Mouse (Mus musculus): ENCODE results near the gene 4933406M09Rik. TPM values are rescaled to one million over a fixed set of nuclear protein-coding genes. Genes with fewer than 3 reads are reported as not detected.
A peak's percentile ranks its signal among the peaks of the same experiment; 100 is the strongest.

Gene 4933406M09Rik
- polyA plus RNA-seq, 1 experiment from 2014 or later: not detected

DNA sequence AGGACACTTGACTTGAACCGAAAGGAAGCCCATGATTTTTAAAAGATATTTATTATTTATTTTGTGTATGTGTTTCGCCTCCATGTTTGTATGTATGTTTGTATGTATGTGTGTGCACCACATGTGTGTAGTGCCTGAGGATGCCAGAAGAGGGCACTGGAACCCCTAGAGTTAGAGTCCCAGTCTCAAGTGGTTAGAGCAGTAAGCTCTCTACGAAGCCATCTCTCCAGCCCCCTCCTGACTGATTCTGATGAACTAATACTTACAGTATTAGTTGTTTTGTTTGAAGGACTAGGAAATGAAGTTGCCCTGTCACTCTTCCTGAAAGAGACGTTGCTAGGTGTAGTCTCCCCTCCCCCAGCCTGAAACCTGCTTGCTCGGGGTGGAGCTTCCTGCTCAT lies 14.0 kb downstream of the 4933406M09Rik start:
- Histone ChIP-seq H3K36me3 (ENCODE audit: control insufficient read depth, insufficient read depth) (no peaks in the 10 kb centered on the region), H3K9ac (replicated peaks; ENCODE audit: low read depth, low read length) (no peak overlapping the region), H3K9me3 (ENCODE audit: control insufficient read depth, low read length) (no peaks in the 10 kb centered on the region; the same call in 1 of the 2 replicates), H3K4me2 (ENCODE audit: low read length) (no peak overlapping the region), H3K27ac (ENCODE audit: low read length) (no peak overlapping the region), H3K27me3 (replicated peaks; ENCODE audit: control insufficient read depth, insufficient read depth, low read length) (no peaks in the 10 kb centered on the region), H3K4me3 (replicated peaks; ENCODE audit: low read length) (no peak overlapping the region), H3K4me1 (replicated peaks; ENCODE audit: control insufficient read depth, insufficient read depth, low read length) (no peaks in the 10 kb centered on the region)
- no peak for ATAC-seq
- WGBS: 56% methylated on average over 5 of the region's 5 CpGs

DNA sequence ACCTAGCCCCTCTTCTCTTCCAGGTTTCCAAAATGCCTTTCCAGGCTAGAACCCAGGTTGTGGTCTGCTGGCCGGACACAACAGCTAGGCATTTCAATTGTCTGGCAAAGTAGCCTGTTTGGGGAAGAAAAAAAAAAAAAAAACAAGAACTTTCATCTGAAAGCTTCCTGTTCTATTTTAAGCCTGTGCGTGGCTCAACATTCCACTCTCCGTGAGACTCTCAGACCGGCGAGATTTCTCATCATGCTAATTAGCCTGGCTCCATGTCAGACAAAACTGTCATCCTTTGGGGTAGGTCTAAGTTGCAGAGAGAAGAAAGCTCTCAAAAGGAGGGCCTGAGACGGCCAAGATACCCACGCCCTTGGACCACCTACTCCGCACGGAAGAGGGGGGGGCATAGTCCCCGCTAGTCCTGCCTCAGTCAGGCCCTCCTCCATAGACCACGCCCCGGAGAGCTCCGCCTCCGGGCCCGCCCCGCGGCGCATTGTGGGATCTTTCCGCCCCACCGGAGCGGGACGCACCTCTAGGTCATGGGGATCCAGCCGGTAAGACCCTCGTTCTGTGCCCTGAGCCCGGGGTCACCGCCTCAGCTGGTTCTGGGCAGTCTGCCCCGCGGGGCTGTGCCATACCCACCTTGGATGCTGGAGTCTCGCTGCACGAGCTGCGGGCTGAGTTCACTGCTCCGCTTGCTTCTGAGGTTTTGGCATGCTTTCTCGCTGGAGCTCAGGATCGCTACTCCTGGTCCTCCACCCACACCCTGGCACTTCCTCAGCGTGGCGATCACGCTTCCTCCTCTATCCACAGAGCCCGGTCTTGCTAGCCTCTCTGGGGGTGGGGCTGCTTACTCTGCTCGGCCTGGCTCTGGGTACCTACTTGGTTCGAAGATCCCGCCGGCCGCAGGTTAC lies 20.0 kb downstream of the 4933406M09Rik start, which contains the start of gene Cyb5r1:
Gene Cyb5r1 (plus strand): TSS at position 51 of the 905 bp plus-strand sequence.
- no peaks in the 10 kb centered on the region for H3K27me3 ChIP-seq (replicated peaks; ENCODE audit: control insufficient read depth, insufficient read depth, low read length)
- no peaks in the 10 kb centered on the region for H3K9me3 ChIP-seq (ENCODE audit: control insufficient read depth, low read length)
- peak; percentile 97 for ATAC-seq
- peak within 1 kb of the TSS; percentile 91 for H3K4me3 ChIP-seq (replicated peaks; ENCODE audit: low read length)
- peak within 1 kb of the TSS; percentile 86 for H3K4me2 ChIP-seq (ENCODE audit: low read length)
- H3K4me1 ChIP-seq (replicated peaks; ENCODE audit: control insufficient read depth, insufficient read depth, low read length): peaks cover 12% of the 10 kb centered on the region
- WGBS: 1% methylated on average over 43 of the region's 43 CpGs
- H3K36me3 ChIP-seq (ENCODE audit: control insufficient read depth, insufficient read depth): no peaks in the 10 kb centered on the region; the same call in 1 of the 2 replicates
- H3K27ac ChIP-seq (ENCODE audit: low read length): 0 out of 2 replicates have a peak within 1 kb of the TSS, but pooled peaks have one; percentile 28
- H3K9ac ChIP-seq (replicated peaks; ENCODE audit: low read depth, low read length): peak within 1 kb of the TSS; percentile 83

DNA sequence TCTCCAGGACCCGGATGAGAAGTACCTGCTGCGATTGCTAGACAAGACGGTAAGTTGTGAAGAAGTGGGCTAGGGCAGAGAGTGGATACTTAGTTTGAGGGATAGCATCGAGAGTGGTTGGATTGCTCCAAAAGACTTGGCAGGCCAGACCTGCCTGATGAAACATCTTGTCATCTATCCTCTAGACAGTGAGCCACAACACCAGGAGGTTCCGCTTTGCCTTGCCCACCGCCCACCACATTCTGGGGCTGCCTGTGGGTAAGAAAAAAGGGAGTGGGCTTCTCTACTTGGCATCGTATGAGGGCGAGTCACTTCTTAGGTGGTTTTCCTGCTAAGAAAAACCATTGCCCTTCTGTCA lies 20.7 kb downstream of the 4933406M09Rik start:
- Histone ChIP-seq H3K9ac (replicated peaks; ENCODE audit: low read depth, low read length) (peak overlapping the region; percentile 83), H3K4me3 (replicated peaks; ENCODE audit: low read length) (peak overlapping the region; percentile 91), H3K36me3 (ENCODE audit: control insufficient read depth, insufficient read depth) (no peaks in the 10 kb centered on the region; the same call in 1 of the 2 replicates), H3K9me3 (ENCODE audit: control insufficient read depth, low read length) (no peaks in the 10 kb centered on the region), H3K4me1 (replicated peaks; ENCODE audit: control insufficient read depth, insufficient read depth, low read length) (peaks cover 12% of the 10 kb centered on the region), H3K27me3 (replicated peaks; ENCODE audit: control insufficient read depth, insufficient read depth, low read length) (no peaks in the 10 kb centered on the region), H3K27ac (ENCODE audit: low read length) (no peak overlapping the region), H3K4me2 (ENCODE audit: low read length) (peak overlapping the region; percentile 86)
- 26% methylated on average over 8 of the region's 8 CpGs for WGBS
- no peak; the same call in 1 of the 2 replicates for ATAC-seq

DNA sequence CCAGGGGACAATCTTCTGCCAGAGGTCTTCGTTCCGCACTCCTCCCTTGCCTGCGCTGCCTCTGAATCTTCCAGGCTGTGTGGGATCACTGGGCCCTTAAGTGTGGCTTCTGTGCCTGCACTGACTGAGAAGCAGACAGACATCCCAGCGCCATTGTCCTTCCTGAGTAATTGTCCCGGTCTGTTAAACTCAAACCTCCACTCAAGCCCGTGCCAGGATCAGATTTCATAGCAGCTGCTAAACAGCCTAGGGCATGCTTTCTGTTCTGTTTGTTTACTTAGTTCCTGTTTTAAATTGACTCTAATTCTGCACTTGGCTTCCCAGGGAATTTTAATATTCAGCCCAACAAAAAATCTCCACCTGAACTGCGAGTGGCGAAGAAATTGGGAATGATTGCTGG lies 22.3 kb downstream of the 4933406M09Rik start:
- Histone ChIP-seq H3K36me3 (ENCODE audit: control insufficient read depth, insufficient read depth) (no peaks in the 10 kb centered on the region; the same call in 1 of the 2 replicates), H3K27me3 (replicated peaks; ENCODE audit: control insufficient read depth, insufficient read depth, low read length) (no peaks in the 10 kb centered on the region), H3K4me1 (replicated peaks; ENCODE audit: control insufficient read depth, insufficient read depth, low read length) (peaks cover 12% of the 10 kb centered on the region), H3K9ac (replicated peaks; ENCODE audit: low read depth, low read length) (no peak overlapping the region), H3K4me3 (replicated peaks; ENCODE audit: low read length) (no peak overlapping the region), H3K27ac (ENCODE audit: low read length) (no peak overlapping the region), H3K9me3 (ENCODE audit: control insufficient read depth, low read length) (no peaks in the 10 kb centered on the region), H3K4me2 (ENCODE audit: low read length) (no peak overlapping the region)
- no peak for ATAC-seq
- WGBS: 83% methylated on average over 8 of the region's 8 CpGs

DNA sequence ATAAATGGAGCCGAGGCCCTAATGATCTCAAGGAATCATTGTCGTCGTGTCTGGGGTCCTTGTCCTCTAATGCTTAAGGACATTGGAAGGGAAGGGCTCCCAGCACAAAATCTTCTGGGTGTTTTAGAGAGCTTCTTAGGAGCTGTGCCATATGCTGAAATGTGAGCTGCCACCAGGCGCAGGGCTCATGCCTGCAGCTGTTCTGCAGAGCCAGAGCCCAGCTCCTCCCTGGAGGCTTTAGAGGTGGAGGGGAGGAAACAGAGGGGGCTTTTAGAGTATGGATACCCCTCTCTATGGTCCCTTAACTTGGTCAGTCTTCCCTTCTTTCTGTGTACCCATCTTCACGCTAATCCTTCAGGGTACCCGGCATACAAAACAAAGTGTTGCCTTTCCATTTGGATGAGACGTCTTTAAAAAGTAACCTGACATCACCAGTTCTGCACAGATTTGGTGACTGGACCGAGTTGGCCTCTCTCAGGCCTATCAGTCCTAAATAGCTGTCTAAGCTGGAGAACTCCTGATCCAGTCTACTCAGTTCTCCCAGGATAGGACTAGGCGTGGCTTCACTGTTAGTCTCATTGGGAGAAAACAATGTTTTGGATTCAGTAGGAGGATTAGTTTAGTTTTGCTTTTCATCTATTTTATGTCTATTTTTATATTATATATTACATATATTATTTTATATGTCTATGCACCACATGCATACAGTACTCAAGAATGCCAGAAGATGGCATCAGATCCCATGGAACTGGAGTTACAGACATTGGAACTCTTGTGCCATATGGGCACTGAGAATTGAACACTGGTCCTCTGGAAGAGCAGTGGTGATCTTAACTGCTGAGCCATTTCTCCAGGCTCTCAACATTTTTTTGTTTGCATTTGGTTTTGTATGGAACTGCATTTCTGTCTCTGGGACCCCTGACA lies 26.2 kb downstream of the 4933406M09Rik start:
- no peak overlapping the region for H3K4me3 ChIP-seq (replicated peaks; ENCODE audit: low read length)
- no peak overlapping the region for H3K9ac ChIP-seq (replicated peaks; ENCODE audit: low read depth, low read length)
- WGBS: 94% methylated on average over 9 of the region's 9 CpGs
- H3K36me3 ChIP-seq (ENCODE audit: control insufficient read depth, insufficient read depth): no peaks in the 10 kb centered on the region; the same call in 1 of the 2 replicates
- H3K4me2 ChIP-seq (ENCODE audit: low read length): no peak overlapping the region
- no peak for ATAC-seq
- peaks cover 21% of the 10 kb centered on the region for H3K4me1 ChIP-seq (replicated peaks; ENCODE audit: control insufficient read depth, insufficient read depth, low read length)
- H3K27ac ChIP-seq (ENCODE audit: low read length): no peak overlapping the region
- no peaks in the 10 kb centered on the region for H3K9me3 ChIP-seq (ENCODE audit: control insufficient read depth, low read length)
- no peaks in the 10 kb centered on the region for H3K27me3 ChIP-seq (replicated peaks; ENCODE audit: control insufficient read depth, insufficient read depth, low read length)

DNA sequence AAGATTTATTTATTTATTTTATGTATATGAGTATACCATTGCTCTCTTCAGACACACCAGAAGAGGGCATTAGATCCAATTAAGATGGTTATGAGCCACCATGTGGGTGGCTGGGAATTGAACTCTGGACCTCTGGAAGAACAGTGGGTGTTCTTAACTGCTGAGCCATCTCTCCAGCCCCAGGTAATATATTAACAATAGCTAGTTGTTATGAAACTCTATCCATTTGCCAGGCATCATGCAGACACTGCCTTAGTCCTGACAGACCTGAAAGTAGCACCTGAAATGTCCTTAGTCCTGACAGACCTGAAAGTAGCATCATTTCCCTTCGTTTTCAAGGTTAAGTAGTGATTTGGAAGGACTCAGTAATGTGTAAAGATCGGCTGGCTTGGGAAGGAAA lies 28.3 kb downstream of the 4933406M09Rik start:
- WGBS: 44% methylated on average over 2 of the region's 2 CpGs
- Histone ChIP-seq H3K27ac (ENCODE audit: low read length) (no peak overlapping the region), H3K27me3 (replicated peaks; ENCODE audit: control insufficient read depth, insufficient read depth, low read length) (no peaks in the 10 kb centered on the region), H3K4me3 (replicated peaks; ENCODE audit: low read length) (no peak overlapping the region), H3K9ac (replicated peaks; ENCODE audit: low read depth, low read length) (no peak overlapping the region), H3K9me3 (ENCODE audit: control insufficient read depth, low read length) (no peaks in the 10 kb centered on the region), H3K36me3 (ENCODE audit: control insufficient read depth, insufficient read depth) (no peaks in the 10 kb centered on the region; the same call in 1 of the 2 replicates), H3K4me2 (ENCODE audit: low read length) (no peak overlapping the region), H3K4me1 (replicated peaks; ENCODE audit: control insufficient read depth, insufficient read depth, low read length) (peaks cover 36% of the 10 kb centered on the region)
- ATAC-seq: no peak

DNA sequence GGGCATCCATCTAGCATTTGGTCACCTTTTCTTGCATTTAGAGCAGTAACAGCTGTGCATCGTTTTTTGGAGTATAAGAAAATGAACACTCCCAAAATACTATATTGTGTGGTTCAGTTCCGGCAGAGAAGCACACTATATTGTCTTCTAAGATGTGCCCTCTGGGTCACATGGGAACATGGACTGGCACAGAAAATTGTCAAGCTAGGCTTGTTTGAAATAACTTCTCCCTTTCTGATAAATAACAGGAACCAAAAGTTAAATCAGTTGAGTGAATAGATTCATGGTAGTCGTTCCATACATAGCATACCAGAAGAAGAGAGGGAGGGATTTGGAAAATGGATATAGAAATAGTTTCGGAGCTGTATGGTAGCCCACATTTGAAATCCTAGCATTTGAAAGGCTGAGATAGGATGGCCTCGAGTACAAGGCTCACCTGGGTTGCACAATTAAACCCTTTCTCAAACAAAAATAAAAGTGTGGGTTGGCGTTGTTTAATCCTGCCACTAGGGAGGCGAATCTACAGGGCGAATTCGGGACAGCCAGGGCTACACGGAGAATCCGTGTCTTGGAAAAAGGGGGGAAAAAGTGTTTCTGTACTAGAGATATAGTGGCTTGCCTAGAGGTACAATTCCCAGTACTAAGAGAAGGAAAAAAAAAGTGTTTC lies 28.9 kb downstream of the 4933406M09Rik start:
- Histone ChIP-seq H3K9me3 (ENCODE audit: control insufficient read depth, low read length) (no peaks in the 10 kb centered on the region), H3K27ac (ENCODE audit: low read length) (peak overlapping the region; percentile 76), H3K4me3 (replicated peaks; ENCODE audit: low read length) (peak overlapping the region; percentile 88), H3K27me3 (replicated peaks; ENCODE audit: control insufficient read depth, insufficient read depth, low read length) (no peaks in the 10 kb centered on the region), H3K36me3 (ENCODE audit: control insufficient read depth, insufficient read depth) (no peaks in the 10 kb centered on the region; the same call in 1 of the 2 replicates), H3K4me2 (ENCODE audit: low read length) (peak overlapping the region; percentile 68), H3K9ac (replicated peaks; ENCODE audit: low read depth, low read length) (peak overlapping the region; percentile 49), H3K4me1 (replicated peaks; ENCODE audit: control insufficient read depth, insufficient read depth, low read length) (peaks cover 40% of the 10 kb centered on the region)
- 14% methylated on average over 11 of the region's 11 CpGs for WGBS
- peak; percentile 23 for ATAC-seq

DNA sequence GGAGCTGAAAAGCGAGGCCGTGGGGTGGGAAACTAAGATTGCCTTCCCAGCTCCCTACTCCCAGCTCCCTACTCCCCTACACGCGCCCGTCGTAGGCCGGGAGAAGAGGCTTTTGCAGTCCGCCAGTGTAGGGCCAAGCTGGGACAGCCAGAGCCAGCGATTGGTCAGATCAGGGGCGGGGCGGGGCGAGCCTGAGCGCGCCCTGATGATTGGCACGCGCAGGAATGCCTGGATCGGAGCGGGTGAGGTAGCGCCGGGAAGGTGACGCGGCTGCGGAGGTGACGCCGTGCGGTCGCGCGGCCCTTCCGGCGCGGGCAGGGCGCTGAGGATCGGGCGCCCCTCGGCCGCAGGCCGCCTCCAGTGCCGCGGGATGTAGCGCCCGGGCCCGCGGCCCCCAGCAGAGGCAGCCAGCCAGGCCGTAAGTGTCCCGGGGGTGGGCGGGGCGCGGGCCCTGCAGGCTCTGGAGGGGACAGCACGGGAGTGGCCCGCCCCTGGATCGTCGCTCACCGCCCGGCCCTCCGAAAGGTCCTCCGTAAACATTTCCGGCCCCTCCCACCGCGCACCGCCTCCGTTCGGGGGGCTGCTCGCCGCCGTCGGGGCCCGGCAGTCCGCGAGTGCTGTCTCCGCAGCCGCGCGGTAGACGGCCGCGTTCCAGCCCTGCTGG lies 29.6 kb downstream of the 4933406M09Rik start, which contains the start of gene Adipor1:
Gene Adipor1 (plus strand): TSS at position 211 of the 664 bp plus-strand sequence.
- no peaks in the 10 kb centered on the region for H3K27me3 ChIP-seq (replicated peaks; ENCODE audit: control insufficient read depth, insufficient read depth, low read length)
- H3K4me3 ChIP-seq (replicated peaks; ENCODE audit: low read length): peak within 1 kb of the TSS; percentile 88
- ATAC-seq: peak; percentile 100
- WGBS: under 1% methylated on average over 75 of the region's 77 CpGs
- peak within 1 kb of the TSS; percentile 71 for H3K4me2 ChIP-seq (ENCODE audit: low read length)
- H3K9ac ChIP-seq (replicated peaks; ENCODE audit: low read depth, low read length): peak within 1 kb of the TSS; percentile 88
- H3K36me3 ChIP-seq (ENCODE audit: control insufficient read depth, insufficient read depth): no peaks in the 10 kb centered on the region; the same call in 1 of the 2 replicates
- H3K9me3 ChIP-seq (ENCODE audit: control insufficient read depth, low read length): no peaks in the 10 kb centered on the region
- H3K27ac ChIP-seq (ENCODE audit: low read length): peak within 1 kb of the TSS; percentile 91
- peaks cover 44% of the 10 kb centered on the region for H3K4me1 ChIP-seq (replicated peaks; ENCODE audit: control insufficient read depth, insufficient read depth, low read length)

Measured in forebrain, embryonic 16.5 days (tissue).